Mouse (Mus musculus): ENCODE data around the gene Fgfr2.

- peak; percentile 25 for TF ChIP-seq CTCF (IDR thresholded peaks at IDR 0.05)
- no peak for TF ChIP-seq EP300 (IDR thresholded peaks at IDR 0.05)
Measured at GRCm38 (mm10) chr7:132965707-132966106, 157.4 kb downstream of the Fgfr2 start.
